Mouse (Mus musculus) gastrocnemius, postnatal 25 days (tissue): ENCODE data around the gene 1700001O22Rik. TPM values are rescaled to one million over a fixed set of nuclear protein-coding genes. Genes with fewer than 3 reads are reported as not detected.

ENCODE experiments used
- DNase-seq: peaks from one replicate; pipeline ENCODE4 v3.0.0; 2022
- total RNA-seq, 2 experiments: library from RNA; stranded (reverse); gene quantifications; 1 replicate in 1 of 2; 2 replicates in 1 of 2; pipeline ENCODE4 v1.2.3; 2021

The 1700001O22Rik gene
- total RNA-seq, 2 experiments from 2014 or later: 0.72 to 1.5 TPM

GRCm38 (mm10) chr2:30816383-30816782 is 12.9 kb upstream of the 1700001O22Rik start:
- DNase-seq: no peak

GRCm38 (mm10) chr2:30810573-30810972 is 7.1 kb upstream of the 1700001O22Rik start:
- no peak for DNase-seq

- DNase-seq: no peak
Observed at GRCm38 (mm10) chr2:30809503-30809902, 6.0 kb upstream of the 1700001O22Rik start.

- no peak for DNase-seq
Observed at GRCm38 (mm10) chr2:30808296-30808655, 4.8 kb upstream of the 1700001O22Rik start.

GRCm38 (mm10) chr2:30807648-30808295 is 4.3 kb upstream of the 1700001O22Rik start, which contains the start of gene Ntmt1:
Gene Ntmt1, plus strand, starts transcription at chr2:30807826.
- DNase-seq: peak; percentile 100

GRCm38 (mm10) chr2:30807147-30807647 is 3.7 kb upstream of the 1700001O22Rik start:
- no peak for DNase-seq

- no peak for DNase-seq
Observed at GRCm38 (mm10) chr2:30805983-30806382, 2.5 kb upstream of the 1700001O22Rik start.

GRCm38 (mm10) chr2:30801067-30801852 is 2.2 kb downstream of the 1700001O22Rik start:
- no peak for DNase-seq

- no peak for DNase-seq
Observed at GRCm38 (mm10) chr2:30800671-30801066, 2.8 kb downstream of the 1700001O22Rik start.

GRCm38 (mm10) chr2:30799456-30799855 is 4.0 kb downstream of the 1700001O22Rik start:
- no peak for DNase-seq

- DNase-seq: peak; percentile 75
Observed at GRCm38 (mm10) chr2:30796382-30796781, 7.1 kb downstream of the 1700001O22Rik start.

- DNase-seq: no peak
Observed at GRCm38 (mm10) chr2:30795889-30796275, 7.6 kb downstream of the 1700001O22Rik start.

- no peak for DNase-seq
Observed at GRCm38 (mm10) chr2:30795271-30795888, 8.1 kb downstream of the 1700001O22Rik start.

GRCm38 (mm10) chr2:30794179-30795108 is 9.0 kb downstream of the 1700001O22Rik start:
- peak; percentile 92 for DNase-seq

- DNase-seq: no peak
Observed at GRCm38 (mm10) chr2:30792061-30792460, 11.4 kb downstream of the 1700001O22Rik start.

- DNase-seq: no peak
Observed at GRCm38 (mm10) chr2:30787466-30787865, 16.0 kb downstream of the 1700001O22Rik start.

- peak; percentile 48 for DNase-seq
Observed at GRCm38 (mm10) chr2:30784078-30784994, 19.1 kb downstream of the 1700001O22Rik start.

- peak; percentile 71 for DNase-seq
Observed at GRCm38 (mm10) chr2:30783346-30783745, 20.1 kb downstream of the 1700001O22Rik start.

GRCm38 (mm10) chr2:30782312-30783290 is 20.9 kb downstream of the 1700001O22Rik start:
- DNase-seq: no peak
